Mouse (Mus musculus) CH12.LX (cell line): ENCODE measurements around the gene Paf1. TPM values are rescaled to one million over a fixed set of nuclear protein-coding genes. Genes with fewer than 3 reads are reported as not detected.

Source experiments
- DNase-seq: peaks from one replicate; pipeline ENCODE4 v3.0.0-alpha.2; 2013; ENCODE audit errors: extremely low read depth
- H3K27ac ChIP-seq: 2 replicates; pipeline ENCODE4 v1.5.1; 2012; ENCODE audit warnings: low read depth, mild to moderate bottlenecking, control low read depth, moderate library complexity; ENCODE audit not compliant: insufficient read depth
- H3K27me3 ChIP-seq: replicated peaks from 2 replicates; pipeline ENCODE3; 2012; ENCODE audit warnings: inconsistent platforms
- H3K36me3 ChIP-seq, 2 experiments: replicated peaks in 1 of 2; 2 replicates each; pipeline versions ENCODE3 to v1.6.1; 2012; ENCODE audit warnings: inconsistent platforms in 1 of 2, low read length in 1 of 2, mild to moderate bottlenecking in 1 of 2, mixed read lengths in 1 of 2, moderate library complexity in 1 of 2; ENCODE audit not compliant: control insufficient read depth in 1 of 2, insufficient read depth in 1 of 2
- H3K4me1 ChIP-seq, 2 experiments: 2 replicates each; pipeline ENCODE4 v1.6.1; 2012; ENCODE audit warnings: inconsistent platforms in 1 of 2, moderate library complexity in 1 of 2; ENCODE audit not compliant: insufficient read depth in 2 of 2, control insufficient read depth in 1 of 2
- H3K4me2 ChIP-seq: 2 replicates; pipeline ENCODE4 v1.6.1; 2012; ENCODE audit warnings: low read depth, mild to moderate bottlenecking, control low read depth; ENCODE audit not compliant: poor library complexity, insufficient read depth, severe bottlenecking
- H3K4me3 ChIP-seq, 3 experiments: fragments of 150-350 bp in 1 of 3; sonication (generic) in 1 of 3; replicated peaks in 1 of 3; 2 replicates each; pipeline versions ENCODE3 to v1.5.1; 2011 to 2012; ENCODE audit warnings: low read depth in 2 of 3, low read length in 2 of 3, mild to moderate bottlenecking in 2 of 3, moderate library complexity in 2 of 3, control low read depth in 1 of 3, improper control_type of control experiment in 1 of 3, inconsistent platforms in 1 of 3, mixed read lengths in 1 of 3; ENCODE audit not compliant: poor library complexity in 1 of 3
- H3K79me2 ChIP-seq: replicated peaks from 2 replicates; pipeline ENCODE4 v1.6.1; 2012; ENCODE audit warnings: mild to moderate bottlenecking, moderate library complexity; ENCODE audit not compliant: control insufficient read depth, poor library complexity, insufficient read depth, severe bottlenecking; ENCODE audit errors: extremely low read depth
- H3K9ac ChIP-seq: 2 replicates; pipeline ENCODE4 v1.6.1; 2012; ENCODE audit warnings: low read depth, mild to moderate bottlenecking, control low read depth, moderate library complexity; ENCODE audit not compliant: insufficient read depth
- H3K9me3 ChIP-seq: replicated peaks from 2 replicates; pipeline ENCODE3; 2012; ENCODE audit warnings: low read length, inconsistent platforms, mixed read lengths
- CTCF ChIP-seq, 2 experiments: IDR thresholded peaks in 1 of 2; conservative IDR thresholded peaks in 1 of 2; 2 replicates each; pipeline ENCODE4 v1.5.1; 2011 to 2012; ENCODE audit warnings: low read depth in 2 of 2, low read length in 2 of 2, improper control_type of control experiment in 1 of 2, inconsistent platforms in 1 of 2, mild to moderate bottlenecking in 1 of 2, moderate library complexity in 1 of 2
- ELF1 ChIP-seq: IDR thresholded peaks from 2 replicates; pipeline ENCODE4 v1.6.1; 2014; ENCODE audit warnings: low read depth, mild to moderate bottlenecking, inconsistent platforms, low read length, improper control_type of control experiment
- EP300 ChIP-seq: IDR thresholded peaks from 2 replicates; pipeline ENCODE4 v1.6.1; 2011; ENCODE audit warnings: low read length, improper control_type of control experiment
- GABPA ChIP-seq: IDR thresholded peaks from 2 replicates; pipeline ENCODE4 v1.6.1; 2012; ENCODE audit warnings: low read depth, low read length, improper control_type of control experiment, inconsistent platforms; ENCODE audit not compliant: insufficient replicate concordance
- HCFC1 ChIP-seq: IDR thresholded peaks from 2 replicates; pipeline ENCODE4 v1.6.1; 2012; ENCODE audit warnings: low read depth, mild to moderate bottlenecking, inconsistent platforms, low read length, improper control_type of control experiment
- IRF4 ChIP-seq: IDR thresholded peaks from 2 replicates; pipeline ENCODE4 v1.6.1; 2014; ENCODE audit warnings: low read depth, mild to moderate bottlenecking, inconsistent platforms, low read length, improper control_type of control experiment
- JUN ChIP-seq: IDR thresholded peaks from 2 replicates; pipeline ENCODE4 v1.6.1; 2011; ENCODE audit warnings: low read depth, mild to moderate bottlenecking, low read length, improper control_type of control experiment, moderate library complexity; ENCODE audit not compliant: insufficient read depth
- JUND ChIP-seq: conservative IDR thresholded peaks from 2 replicates; pipeline ENCODE4 v1.6.1; 2011; ENCODE audit warnings: low read depth, low read length, improper control_type of control experiment
- MAX ChIP-seq: IDR thresholded peaks from 2 replicates; pipeline ENCODE4 v1.6.1; 2011; ENCODE audit warnings: low read length, improper control_type of control experiment
- MEF2A ChIP-seq: IDR thresholded peaks from 2 replicates; pipeline ENCODE4 v1.6.1; 2014; ENCODE audit warnings: low read depth, mild to moderate bottlenecking, inconsistent platforms, low read length, improper control_type of control experiment, borderline replicate concordance
- MXI1 ChIP-seq: IDR thresholded peaks from 2 replicates; pipeline ENCODE4 v1.6.1; 2011; ENCODE audit warnings: mild to moderate bottlenecking, low read depth, low read length, improper control_type of control experiment
- RAD21 ChIP-seq: IDR thresholded peaks from 2 replicates; pipeline ENCODE4 v1.6.1; 2011; ENCODE audit warnings: low read depth, mild to moderate bottlenecking, low read length, improper control_type of control experiment, moderate library complexity
- RCOR1 ChIP-seq: conservative IDR thresholded peaks from 2 replicates; pipeline ENCODE4 v1.6.1; 2012; ENCODE audit warnings: low read depth, mild to moderate bottlenecking, inconsistent platforms, low read length, improper control_type of control experiment
- TBP ChIP-seq: conservative IDR thresholded peaks from 2 replicates; pipeline ENCODE4 v1.6.1; 2011; ENCODE audit warnings: low read depth, low read length, improper control_type of control experiment
- TCF12 ChIP-seq: IDR thresholded peaks from 2 replicates; pipeline ENCODE4 v1.6.1; 2014; ENCODE audit warnings: low read depth, mild to moderate bottlenecking, inconsistent platforms, low read length, improper control_type of control experiment
- UBTF ChIP-seq: IDR thresholded peaks from 2 replicates; pipeline ENCODE4 v1.6.1; 2012; ENCODE audit warnings: low read depth, mild to moderate bottlenecking, inconsistent platforms, low read length, improper control_type of control experiment, moderate library complexity
- USF2 ChIP-seq: conservative IDR thresholded peaks from 2 replicates; pipeline ENCODE4 v1.6.1; 2011; ENCODE audit warnings: low read depth, low read length, improper control_type of control experiment
- ZC3H11A ChIP-seq: IDR thresholded peaks from 2 replicates; pipeline ENCODE4 v1.6.1; 2012; ENCODE audit warnings: low read depth, mild to moderate bottlenecking, inconsistent platforms, low read length, improper control_type of control experiment
- ZMIZ1 ChIP-seq: IDR thresholded peaks from 2 replicates; pipeline ENCODE4 v1.6.1; 2012; ENCODE audit warnings: low read depth, mild to moderate bottlenecking, inconsistent platforms, low read length, improper control_type of control experiment
- ZNF384 ChIP-seq: IDR thresholded peaks from 2 replicates; pipeline ENCODE4 v1.6.1; 2012; ENCODE audit warnings: low read depth, low read length, improper control_type of control experiment, inconsistent platforms
- dilution Hi-C: fragments of 300-500 bp; cut with MboI; formaldehyde crosslinking; loops from 2 replicates; pipeline ENCODE4 v1.14.3; 2020; ENCODE audit warnings: low sequenced_read_pairs; ENCODE audit not compliant: extremely low pct_unique_long_range_greater_than_20kb, extremely low pct_ligation_motif_present
- in situ Hi-C: fragments of 300-500 bp; cut with MboI; formaldehyde crosslinking; loops from 3 replicates; pipeline ENCODE4 v1.14.3; 2019; ENCODE audit warnings: low sequenced_read_pairs, low pct_ligation_motif_present, low pct_unique_long_range_greater_than_20kb, mixed read lengths
- polyA plus RNA-seq: library from polyadenylated mRNA; unstranded; fragments of >175 nt; gene quantifications from 2 replicates; pipeline ENCODE4 v1.2.1, GENCODE M21; 2012; ENCODE audit warnings: low read depth; ENCODE audit not compliant: insufficient read length
- total RNA-seq, 2 experiments: library from RNA; depleted of rRNA; stranded (reverse); fragments of 300-350 nt in 1 of 2; fragments of >200 nt in 1 of 2; gene quantifications; 2 replicates each; pipeline ENCODE4 v1.2.3; 2012 to 2014

The Paf1 gene
- total and polyA plus RNA-seq, 3 experiments: 42.2 to 105 (median 45.9) TPM

DNA sequence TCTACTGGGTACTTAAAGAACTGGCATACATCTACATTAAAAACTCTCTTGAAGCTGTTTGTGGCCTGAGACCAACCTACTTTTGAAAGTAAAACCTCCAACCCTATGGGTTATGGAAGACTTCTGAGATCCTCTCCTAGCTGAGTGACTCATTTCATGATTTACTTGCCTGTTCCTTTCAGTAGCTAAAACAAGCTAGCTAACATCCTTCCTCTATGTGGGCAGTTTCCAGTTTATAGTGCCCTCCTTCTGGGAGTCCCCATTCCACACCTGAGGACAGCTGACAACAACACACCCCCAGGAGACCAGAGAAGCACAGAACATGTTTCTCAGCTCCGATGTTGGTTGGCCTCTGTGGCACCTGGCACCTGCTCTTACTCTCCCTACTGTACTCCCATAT lies 30.3 kb downstream of the Paf1 start (continued):
- TF ChIP-seq JUN: peak; percentile 61; the same call in 1 of the 2 replicates
- TF ChIP-seq MAX: 0 out of 2 replicates have a peak, but pooled peaks have one; percentile 11
- TF ChIP-seq EP300: peak; percentile 77
- 0 out of 2 replicates have a peak, but pooled peaks have one; percentile 32 for TF ChIP-seq MXI1
- TF ChIP-seq UBTF: no peak
- TF ChIP-seq TCF12: peak; percentile 20; the same call in 1 of the 2 replicates
- no peak for TF ChIP-seq RCOR1
- TF ChIP-seq JUND: peak; percentile 84
- no peak for TF ChIP-seq GABPA
- no peak for TF ChIP-seq ZC3H11A
- no peak for TF ChIP-seq TBP
- no peak for TF ChIP-seq ZMIZ1
- no peak for TF ChIP-seq ELF1
- no peak; the same call in 1 of the 2 replicates for TF ChIP-seq HCFC1
- no peak for TF ChIP-seq ZNF384
- TF ChIP-seq RAD21: peak; percentile 12
- peak; percentile 86 for TF ChIP-seq IRF4
- TF ChIP-seq CTCF (conservative IDR thresholded peaks at IDR 0.05 in 1 of 2, IDR thresholded peaks at IDR 0.05 in 1 of 2; ENCODE audit: low read depth in 2 of 2, low read length in 2 of 2): no peak; a peak in 1 of 4 replicates
- peak; percentile 48; the same call in 1 of the 2 replicates for TF ChIP-seq MEF2A
- TF ChIP-seq, all 38 proteins: peak for 15

DNA sequence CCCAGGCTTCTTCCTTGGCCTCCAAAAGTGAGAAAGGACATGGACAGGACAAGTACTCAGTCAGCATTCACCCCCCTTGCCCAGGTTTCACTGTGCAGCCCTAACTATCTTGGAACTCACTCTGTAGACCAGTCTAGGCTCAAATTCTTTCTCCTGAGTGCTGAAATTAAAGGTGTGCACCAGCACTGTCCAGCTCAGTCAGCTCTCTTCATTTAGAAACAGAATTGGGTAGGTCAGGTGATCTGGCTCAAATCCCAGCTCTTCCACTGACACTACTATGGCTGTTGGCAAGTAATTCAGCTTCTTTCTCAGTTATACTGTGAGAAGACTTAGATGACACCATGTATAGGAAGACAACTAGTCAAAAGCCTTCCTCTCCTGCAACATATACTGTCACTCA lies 35.0 kb downstream of the Paf1 start:
- H3K27ac ChIP-seq: no peak overlapping the region
- H3K36me3 ChIP-seq: peaks cover 8 to 50% of the 10 kb centered on the region in 2 experiments
- dilution Hi-C loops: no loop called here
- no peaks in the 10 kb centered on the region for H3K9me3 ChIP-seq
- DNase-seq: no peak
- peaks cover 22% of the 10 kb centered on the region for H3K79me2 ChIP-seq
- no peaks in the 10 kb centered on the region for H3K27me3 ChIP-seq
- peaks cover 13 to 66% of the 10 kb centered on the region in 2 experiments for H3K4me1 ChIP-seq
- no peak for TF ChIP-seq GABPA
- no peak for TF ChIP-seq USF2
- no peak for TF ChIP-seq RCOR1
- in situ Hi-C loops: no loop called here
- no peak overlapping the region for H3K4me2 ChIP-seq
- no peak overlapping the region for H3K4me3 ChIP-seq
- no peak overlapping the region for H3K9ac ChIP-seq
